8 mouse cellular contexts compared by ENCODE assay signal in genomic region chr1:51922820-51923219, GRCm38 (mm10). TPM values are rescaled to one million over a fixed set of nuclear protein-coding genes. Genes with fewer than 3 reads are reported as not detected.
DNase-seq lines count a peak whose midpoint lies in the region; ATAC-seq and TF ChIP-seq lines count a peak whose summit lies in the region.
"Had no signal": no experiment of that assay in that cellular context is flagged by ENCODE, and none has a peak within 500 bp of the region (broad histone marks: within the 10 kb centered on the region; RNA-seq: fewer than 3 reads in every experiment).

No protein-coding gene starts in this region.

- no peak for TF ChIP-seq CTCF in lung, embryonic 14.5 days (IDR thresholded peaks at IDR 0.05; ENCODE audit: low read depth)
- TF ChIP-seq CTCF in lung, adult 2 months (IDR thresholded peaks at IDR 0.05; ENCODE audit: insufficient read depth, low read length): no peak

- peak overlapping the region; percentile 26 for H3K4me2 ChIP-seq in lung, embryonic 14.5 days
- H3K4me2 ChIP-seq in forebrain, embryonic 14.5 days (ENCODE audit: low read length): 0 out of 2 replicates have a peak overlapping the region, but pooled peaks have one; percentile 18
- 0 out of 2 replicates have a peak overlapping the region, but pooled peaks have one; percentile 17 for H3K4me2 ChIP-seq in liver, embryonic 16.5 days (ENCODE audit: low read depth, low read length)

- peak; percentile 72 for DNase-seq in lung, embryonic 14.5 days
- no peak for DNase-seq in lung, adult 2 months
- DNase-seq in forebrain, embryonic 14.5 days (ENCODE audit: low spot score): no peak
- DNase-seq in testis, postnatal 14 days (ENCODE audit: low spot score): peak; percentile 58
- DNase-seq in layer of hippocampus, postnatal 36 days: no peak

- 19% methylated on average over 12 of the region's 12 CpGs for WGBS in lung, embryonic 14.5 days
- WGBS in lung, adult 2 months: 33% methylated on average over 12 of the region's 12 CpGs
- WGBS in forebrain, embryonic 14.5 days: 16% methylated on average over 12 of the region's 12 CpGs
- 30% methylated on average over 12 of the region's 12 CpGs for WGBS in liver, embryonic 16.5 days (ENCODE audit: insufficient replicate concordance)

- H3K9ac ChIP-seq in lung, embryonic 14.5 days: no peak overlapping the region
- no peak overlapping the region for H3K9ac ChIP-seq in forebrain, embryonic 14.5 days (ENCODE audit: low read length)
- no peak overlapping the region for H3K9ac ChIP-seq in liver, embryonic 16.5 days (ENCODE audit: low read depth, low read length)

- no peak overlapping the region for H3K4me3 ChIP-seq in lung, embryonic 14.5 days (ENCODE audit: low read depth, low read length)
- H3K4me3 ChIP-seq in lung, adult 2 months (replicated peaks; ENCODE audit: extremely low read depth, low read depth, low read length): no peak overlapping the region
- no peak overlapping the region for H3K4me3 ChIP-seq in forebrain, embryonic 14.5 days (ENCODE audit: low read depth, low read length)
- no peak overlapping the region for H3K4me3 ChIP-seq in liver, embryonic 16.5 days (ENCODE audit: low read depth, low read length)

- H3K9me3 ChIP-seq in lung, embryonic 14.5 days (ENCODE audit: low read depth, low read length): no peaks in the 10 kb centered on the region
- H3K9me3 ChIP-seq in forebrain, embryonic 14.5 days (replicated peaks; ENCODE audit: control insufficient read depth, low read length): no peaks in the 10 kb centered on the region
- no peaks in the 10 kb centered on the region for H3K9me3 ChIP-seq in liver, embryonic 16.5 days (replicated peaks; ENCODE audit: control insufficient read depth, low read length)

- TF ChIP-seq POLR2A in lung, adult 2 months (IDR thresholded peaks at IDR 0.05; ENCODE audit: borderline replicate concordance, extremely low read depth, low read depth, low read length): no peak

- H3K4me1 ChIP-seq in lung, embryonic 14.5 days (ENCODE audit: insufficient read depth): peaks cover 4% of the 10 kb centered on the region; the same call in 1 of the 2 replicates
- H3K4me1 ChIP-seq in lung, adult 2 months (ENCODE audit: control insufficient read depth, insufficient read depth, low read length): no peaks in the 10 kb centered on the region
- no peaks in the 10 kb centered on the region for H3K4me1 ChIP-seq in forebrain, embryonic 14.5 days (ENCODE audit: control insufficient read depth, insufficient read depth, low read length)
- H3K4me1 ChIP-seq in liver, embryonic 16.5 days (ENCODE audit: control insufficient read depth, low read depth, low read length): no peaks in the 10 kb centered on the region

- H3K27me3 ChIP-seq in lung, embryonic 14.5 days (ENCODE audit: insufficient read depth, low read length): no peaks in the 10 kb centered on the region
- no peaks in the 10 kb centered on the region for H3K27me3 ChIP-seq in forebrain, embryonic 14.5 days (replicated peaks; ENCODE audit: control insufficient read depth, insufficient read depth, low read length)
- no peaks in the 10 kb centered on the region for H3K27me3 ChIP-seq in liver, embryonic 16.5 days (ENCODE audit: control insufficient read depth, insufficient read depth, low read depth, low read length)
- H3K27me3 ChIP-seq: Patski had no signal

- H3K36me3 ChIP-seq in lung, embryonic 14.5 days (ENCODE audit: insufficient read depth): no peaks in the 10 kb centered on the region
- no peaks in the 10 kb centered on the region for H3K36me3 ChIP-seq in forebrain, embryonic 14.5 days (ENCODE audit: control insufficient read depth, insufficient read depth, low read length)
- H3K36me3 ChIP-seq in liver, embryonic 16.5 days (ENCODE audit: control insufficient read depth, insufficient read depth): no peaks in the 10 kb centered on the region

- H3K27ac ChIP-seq in lung, embryonic 14.5 days (ENCODE audit: low read depth): no peak overlapping the region
- no peak overlapping the region for H3K27ac ChIP-seq in forebrain, embryonic 14.5 days (ENCODE audit: low read depth, low read length)
- H3K27ac ChIP-seq in liver, embryonic 16.5 days (ENCODE audit: low read length): no peak overlapping the region

- peak; percentile 96 for ATAC-seq in lung, embryonic 14.5 days (ENCODE audit: insufficient read depth)
- ATAC-seq in forebrain, embryonic 14.5 days: 0 out of 2 replicates have a peak, but pooled peaks have one; percentile 66
- ATAC-seq in liver, embryonic 16.5 days (ENCODE audit: low read depth): peak; percentile 45; the same call in 1 of the 2 replicates
- ATAC-seq in activated CD4-positive, CD25-positive, alpha-beta regulatory T cell, adult 4 months: no peak
- ATAC-seq: Patski had no signal

RNA-seq across cellular contexts. Expression of gene Myo1b, which starts 6.9 kb away (rescaled TPM):
- polyA plus RNA-seq in lung, embryonic 14.5 days (2014; fragmentation: Nextera tagmentation; extraction: Ambion mirVana): 117 and 118 TPM in 2 replicates
- polyA plus RNA-seq in lung, adult 2 months (2012; rRNA removed): 32.9 and 54.1 TPM in 2 replicates
- polyA plus RNA-seq in forebrain, embryonic 14.5 days (2014; fragmentation: Nextera tagmentation; extraction: Ambion mirVana): 78.1 and 89.1 TPM in 2 replicates
- polyA plus RNA-seq in liver, embryonic 16.5 days (2015; fragmentation: Nextera tagmentation; extraction: Ambion mirVana): 10.6 and 11.5 TPM in 2 replicates
- total RNA-seq in layer of hippocampus, postnatal 36 days (2021): 10 to 100 TPM; 12.2 TPM
- polyA plus RNA-seq in activated CD4-positive, CD25-positive, alpha-beta regulatory T cell, adult 4 months (2017; shearing (Covaris generic)): 1 to 10 TPM; 1.1 to 1.3 TPM

Comparison
In these comparisons a context has a peak if more than half of its experiments do, and no peak if none do; other contexts are left out.
1. DNase-seq: peak in lung, embryonic 14.5 days (single experiment) and testis, postnatal 14 days (single experiment); none in lung, adult 2 months (single experiment), forebrain, embryonic 14.5 days (single experiment) and layer of hippocampus, postnatal 36 days (0 of 2).
2. Peak in every context shown above with its lines, with median percentiles within 50 percentile points of each other: H3K4me2 ChIP-seq.